Mouse (Mus musculus) adrenal gland, adult 2 months (tissue): ENCODE data around the gene Slc13a5. TPM values are rescaled to one million over a fixed set of nuclear protein-coding genes. Genes with fewer than 3 reads are reported as not detected.

Experiments
- DNase-seq: peaks from one replicate; pipeline ENCODE4 v3.0.0; 2021
- polyA plus RNA-seq: library from polyadenylated mRNA; depleted of rRNA; stranded (reverse); fragments of >200 nt; gene quantifications from 2 replicates; pipeline ENCODE4 v1.2.3, GENCODE M21; 2012; rRNA removed
- total RNA-seq, 2 experiments: library from RNA; stranded (reverse); gene quantifications; 2 replicates each; pipeline ENCODE4 v1.2.3; 2021

Slc13a5 gene
- total and polyA plus RNA-seq, 3 experiments = 0.12 to 0.38 (median 0.20) TPM

GRCm38 (mm10) chr11:72205256-72205655 lies 61.8 kb downstream of the Slc13a5 start:
- DNase-seq = no peak

- DNase-seq = no peak
Measured at GRCm38 (mm10) chr11:72203440-72203839, 63.6 kb downstream of the Slc13a5 start.

GRCm38 (mm10) chr11:72196506-72196905 lies 70.5 kb downstream of the Slc13a5 start:
- DNase-seq = no peak

GRCm38 (mm10) chr11:72194259-72194658 lies 72.8 kb downstream of the Slc13a5 start:
- no peak for DNase-seq

Other genes with a start within 250 kb of the Slc13a5 start
- not detected for gene Aipl1, start 229.7 kb downstream of the Slc13a5 start, total RNA-seq
- 0.06 and 0.07 TPM in 2 replicates for gene Aipl1, start 229.7 kb downstream of the Slc13a5 start, polyA plus RNA-seq
- gene Pimreg, start 225.2 kb downstream of the Slc13a5 start, total RNA-seq = 1 to 10 TPM; 1.7 to 2.8 TPM
- 2.7 and 3.0 TPM in 2 replicates for gene Pimreg, start 225.2 kb downstream of the Slc13a5 start, polyA plus RNA-seq
- 1 to 10 TPM; 1.8 to 4.5 TPM for gene Pitpnm3, start 131.4 kb downstream of the Slc13a5 start, total RNA-seq
- gene Pitpnm3, start 131.4 kb downstream of the Slc13a5 start, polyA plus RNA-seq = 4.0 and 6.6 TPM in 2 replicates
- gene Gm43951, start 60.4 kb downstream of the Slc13a5 start, total RNA-seq = under 1 TPM; 0.35 to 0.81 TPM
- 0.15 TPM in 1 of 2 replicates, not detected in the other for gene Gm43951, start 60.4 kb downstream of the Slc13a5 start, polyA plus RNA-seq
- 1 to 10 TPM; 6.0 to 6.4 TPM for gene 4933427D14Rik, start 59.8 kb downstream of the Slc13a5 start, total RNA-seq
- gene 4933427D14Rik, start 59.8 kb downstream of the Slc13a5 start, polyA plus RNA-seq = 3.1 and 3.3 TPM in 2 replicates
- gene Txndc17, start 59.7 kb downstream of the Slc13a5 start, total RNA-seq = 10 to 100 TPM; 76.6 to 77.6 TPM
- 9.6 and 13.0 TPM in 2 replicates for gene Txndc17, start 59.7 kb downstream of the Slc13a5 start, polyA plus RNA-seq
- gene Med31, start 51.6 kb downstream of the Slc13a5 start, total RNA-seq = 10 to 100 TPM in 1 of 2 experiments, 1 to 10 TPM in 1; 9.4 to 11.6 TPM
- 3.6 and 4.4 TPM in 2 replicates for gene Med31, start 51.6 kb downstream of the Slc13a5 start, polyA plus RNA-seq
- gene Xaf1, start 34.4 kb upstream of the Slc13a5 start, total RNA-seq = 10 to 100 TPM; 22.3 to 28.9 TPM
- gene Xaf1, start 34.4 kb upstream of the Slc13a5 start, polyA plus RNA-seq = 26.9 and 28.1 TPM in 2 replicates
- gene Fbxo39, start 47.2 kb upstream of the Slc13a5 start, total RNA-seq = not detected
- 0.06 TPM in 1 of 2 replicates, not detected in the other for gene Fbxo39, start 47.2 kb upstream of the Slc13a5 start, polyA plus RNA-seq
- gene Tekt1, start 95.2 kb upstream of the Slc13a5 start, total RNA-seq = under 1 TPM; 0.21 to 0.86 TPM
- 0.07 and 0.17 TPM in 2 replicates for gene Tekt1, start 95.2 kb upstream of the Slc13a5 start, polyA plus RNA-seq
- 1 to 10 TPM; 2.4 to 2.5 TPM for gene Smtnl2, start 144.5 kb upstream of the Slc13a5 start, total RNA-seq
- 4.4 and 5.6 TPM in 2 replicates for gene Smtnl2, start 144.5 kb upstream of the Slc13a5 start, polyA plus RNA-seq
- gene Ggt6, start 168.3 kb upstream of the Slc13a5 start, total RNA-seq = 1 to 10 TPM in 1 of 2 experiments, under 1 TPM in 1; 0.83 to 4.7 TPM
- 8.5 and 13.4 TPM in 2 replicates for gene Ggt6, start 168.3 kb upstream of the Slc13a5 start, polyA plus RNA-seq
- gene Mybbp1a, start 174.1 kb upstream of the Slc13a5 start, total RNA-seq = 10 to 100 TPM; 68.0 to 86.1 TPM
- gene Mybbp1a, start 174.1 kb upstream of the Slc13a5 start, polyA plus RNA-seq = 31.6 and 37.9 TPM in 2 replicates
- 1 to 10 TPM; 2.0 to 4.2 TPM for gene Spns2, start 222.7 kb upstream of the Slc13a5 start, total RNA-seq
- 5.2 and 7.6 TPM in 2 replicates for gene Spns2, start 222.7 kb upstream of the Slc13a5 start, polyA plus RNA-seq